Mouse (Mus musculus) erythroblast, adult 5-6 weeks (primary cell): ENCODE results near the gene Tfcp2l1. TPM values are rescaled to one million over a fixed set of nuclear protein-coding genes. Genes with fewer than 3 reads are reported as not detected.

ENCODE experiments used
- ATAC-seq: replicated peaks from 2 replicates; pipeline ENCODE4 v1.8.0; 2016; ENCODE audit warnings: moderate number of reproducible peaks, mild to moderate bottlenecking, moderate TSS enrichment, inconsistent platforms; ENCODE audit not compliant: poor library complexity, low FRiP score, severe bottlenecking
- total RNA-seq, 2 experiments: library from RNA; stranded (forward) in 1 of 2; stranded (reverse) in 1 of 2; fragments of 150-400 nt in 1 of 2; fragments of 200-764, 138-1000 nt in 1 of 2; gene quantifications; 2 replicates each; pipeline versions ENCODE4 v1.2.3 to v1.2.4; 2015 to 2017; ENCODE audit warnings: low replicate concordance in 2 of 2

Tfcp2l1 gene
- total RNA-seq, 2 experiments from 2014 or later = 0.09 to 0.19 TPM

DNA sequence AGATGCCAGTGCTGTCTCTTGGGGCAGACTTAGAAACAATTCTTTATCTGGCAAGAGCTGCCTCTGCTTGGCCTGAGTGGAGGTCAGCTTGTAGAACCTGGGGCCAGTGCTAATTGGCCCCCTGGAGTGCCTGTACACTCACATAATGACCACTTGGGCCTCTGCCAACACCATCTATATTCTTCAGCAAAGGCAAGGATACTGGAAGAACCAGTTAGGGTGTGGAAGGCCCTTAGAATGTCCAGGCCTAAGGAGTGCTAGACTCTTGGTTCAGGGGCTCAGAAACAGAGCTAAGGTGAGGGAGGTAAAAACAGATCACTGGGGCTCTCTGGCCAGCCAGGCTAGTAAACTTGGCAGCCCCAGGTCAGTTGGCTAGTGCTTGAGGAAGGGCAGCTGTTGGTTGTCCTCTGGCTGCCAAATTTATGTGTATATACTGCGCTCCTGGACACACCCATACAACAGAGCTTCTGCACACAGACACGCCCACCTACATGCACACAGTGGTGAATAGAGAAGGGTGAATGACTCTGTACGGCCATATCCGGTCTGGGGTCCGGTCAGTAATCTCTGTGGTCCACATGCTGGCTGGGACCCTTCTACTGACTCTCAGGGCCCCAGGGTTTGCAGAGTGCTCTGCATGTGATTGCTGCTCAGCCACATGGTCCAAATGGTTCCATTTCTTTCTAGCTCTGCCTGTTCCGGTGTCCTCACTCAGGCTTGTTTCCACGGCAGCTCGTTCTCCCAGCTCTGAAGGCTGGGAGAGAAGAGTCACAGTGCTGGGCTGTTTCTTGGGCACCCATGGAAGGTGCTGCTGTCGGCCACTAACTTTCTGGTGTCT, 22.4 kb downstream of the Tfcp2l1 start:
- no peak for ATAC-seq

DNA sequence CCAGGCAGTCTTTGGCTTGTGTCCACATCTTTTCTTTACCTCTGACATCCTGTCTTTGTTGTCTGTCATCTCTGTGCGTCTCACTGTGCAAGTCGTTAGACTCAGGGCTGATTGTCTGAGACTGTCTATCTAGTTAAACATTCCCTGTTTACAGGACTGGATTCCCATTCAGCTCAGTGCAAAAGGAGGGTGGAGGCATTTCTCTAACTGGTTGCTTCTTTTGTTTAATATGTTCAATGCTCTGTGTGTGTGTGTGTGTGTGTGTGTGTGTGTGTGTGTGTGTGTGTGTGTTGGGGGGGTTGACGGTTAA, 23.0 kb downstream of the Tfcp2l1 start:
- ATAC-seq = no peak

DNA sequence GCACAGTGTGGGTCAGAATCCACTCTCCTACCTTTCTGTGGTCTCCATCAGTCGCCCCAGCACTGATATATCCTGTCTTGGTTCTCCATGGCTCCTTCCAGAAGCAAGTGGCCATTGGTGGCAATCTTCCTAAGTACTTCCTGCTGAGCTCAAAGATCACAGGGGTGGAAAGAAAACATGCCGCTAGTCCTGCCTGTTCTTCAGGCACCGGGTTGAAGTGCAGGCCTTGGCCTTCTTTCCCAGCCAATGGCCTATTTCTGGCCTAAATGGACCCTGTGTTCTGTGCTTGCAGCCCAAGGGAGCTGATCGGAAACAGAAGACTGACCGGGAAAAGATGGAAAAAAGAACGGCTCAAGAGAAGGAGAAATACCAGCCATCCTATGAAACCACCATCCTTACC, 31.0 kb downstream of the Tfcp2l1 start:
- ATAC-seq = no peak

DNA sequence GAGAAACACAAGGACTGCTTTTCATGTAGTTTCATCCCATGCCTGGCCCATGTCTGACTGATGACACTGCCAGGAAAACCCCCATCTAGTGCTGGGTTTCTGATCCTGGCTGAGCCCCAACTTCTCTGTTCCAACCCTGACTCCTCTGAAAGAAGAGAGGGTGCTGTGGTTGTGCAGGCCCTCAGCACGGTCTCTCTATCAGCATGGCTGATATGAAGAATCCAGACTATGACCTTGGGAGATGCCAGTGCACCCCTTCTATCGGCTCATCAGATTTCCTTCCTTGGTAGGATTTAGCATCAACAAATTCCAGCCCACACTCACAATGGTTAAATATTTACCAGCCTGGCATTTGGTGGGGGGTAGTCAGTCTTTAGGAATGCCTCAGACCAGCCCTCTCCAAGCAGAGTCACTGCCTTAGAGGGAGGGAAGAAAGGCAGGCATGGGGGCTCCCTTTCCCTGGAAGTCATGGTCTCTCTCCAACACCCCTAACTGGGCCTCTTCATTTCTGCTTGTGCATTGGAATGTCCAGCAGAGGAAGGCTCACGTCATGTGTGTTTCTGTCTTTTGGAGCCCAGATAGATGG, 33.2 kb downstream of the Tfcp2l1 start:
- ATAC-seq = no peak

DNA sequence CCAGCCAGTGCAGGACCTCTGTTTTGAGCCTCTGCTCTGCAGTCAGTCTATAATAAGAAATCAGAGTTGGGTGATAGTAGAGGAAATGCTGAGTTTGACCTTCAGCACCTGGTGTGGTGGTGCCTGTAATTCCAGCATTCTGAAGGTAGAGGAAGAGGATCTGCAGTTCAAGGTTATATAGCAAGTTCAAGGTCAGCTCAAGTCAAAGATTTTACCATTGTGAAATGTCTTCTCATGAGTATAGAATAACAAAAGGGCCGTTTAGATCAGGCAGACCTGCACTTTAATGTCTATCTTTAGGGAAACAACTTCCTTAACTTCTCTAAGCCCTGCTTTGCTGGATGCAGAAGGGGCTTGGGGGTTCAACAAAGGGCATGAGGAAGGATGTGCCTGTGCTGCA, 35.3 kb downstream of the Tfcp2l1 start:
- ATAC-seq = no peak

DNA sequence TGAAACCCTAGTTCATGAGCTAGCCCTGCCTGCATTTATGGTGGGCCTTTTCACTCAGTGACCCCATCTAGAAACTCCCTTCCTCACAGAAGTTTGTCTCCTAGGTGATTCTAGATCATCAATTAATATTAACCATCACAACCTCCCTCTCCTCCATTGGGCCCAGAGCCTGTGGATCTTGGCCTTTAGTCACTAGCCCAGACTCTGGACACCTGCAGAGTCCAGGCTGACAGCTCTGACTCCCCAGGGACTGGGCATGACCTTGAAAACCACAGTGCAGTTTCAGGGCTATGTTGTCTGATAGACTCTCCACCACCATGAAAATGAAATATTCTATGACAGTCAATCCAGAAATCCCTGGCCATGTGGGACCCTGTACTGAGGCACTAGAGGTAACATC, 39.8 kb downstream of the Tfcp2l1 start:
- no peak for ATAC-seq

DNA sequence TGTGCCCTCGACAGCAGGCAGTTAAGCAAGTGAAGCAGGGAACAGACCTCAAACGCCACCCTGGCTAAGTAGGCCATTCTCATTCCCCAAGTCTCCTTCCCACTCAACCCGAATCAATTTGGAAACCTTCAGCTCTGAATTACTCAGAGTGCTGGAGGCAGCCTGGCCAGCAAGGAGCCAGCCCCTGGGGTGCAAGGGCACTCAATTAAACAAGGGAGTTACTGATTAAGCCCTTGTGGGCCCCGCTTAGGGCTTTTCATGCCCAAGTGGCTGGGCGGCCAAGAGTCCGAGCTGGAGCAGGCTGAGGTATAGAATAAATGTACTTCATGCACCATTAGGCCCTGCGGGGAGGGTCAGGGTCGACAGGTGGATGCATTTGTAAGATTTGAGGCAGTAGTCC, 44.5 kb downstream of the Tfcp2l1 start:
- no peak for ATAC-seq

DNA sequence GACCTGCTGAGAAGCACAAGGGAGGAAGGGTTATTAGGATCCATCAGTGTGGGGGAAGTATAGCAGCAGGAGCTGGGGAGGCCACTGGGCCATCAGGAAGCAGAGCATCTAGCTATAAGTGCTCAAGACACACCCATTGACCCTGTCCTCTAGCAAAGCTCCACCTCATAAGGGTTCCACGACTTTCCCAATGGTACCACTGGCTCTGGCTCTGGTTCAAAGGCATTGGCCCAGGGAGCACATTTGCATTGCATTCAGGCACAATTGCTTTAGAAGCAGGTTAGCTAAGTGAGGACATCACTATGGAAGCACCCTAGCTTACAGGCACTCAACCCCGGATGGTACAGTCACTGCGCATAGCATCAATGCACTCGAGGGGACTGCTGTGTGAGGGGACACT, 46.4 kb downstream of the Tfcp2l1 start:
- no peak for ATAC-seq

DNA sequence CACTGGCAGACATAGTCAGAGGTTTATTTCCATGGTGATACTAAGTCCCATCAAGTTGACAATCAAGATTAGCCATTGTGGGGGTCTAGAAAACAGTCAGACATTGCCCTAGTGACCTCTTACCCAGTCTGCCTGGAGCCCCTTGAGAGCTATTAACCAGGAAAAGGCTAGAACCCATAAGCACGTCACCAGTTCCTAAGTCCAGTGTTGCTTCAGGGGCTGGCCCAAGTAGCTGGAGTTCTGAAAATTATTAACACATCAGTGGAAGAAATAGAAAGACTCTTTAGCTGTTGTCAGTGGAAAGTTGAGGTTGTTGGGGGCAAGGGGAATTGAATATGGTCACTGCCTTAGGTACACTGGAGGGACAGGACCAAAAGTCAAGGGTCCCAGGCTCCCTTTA, 54.2 kb downstream of the Tfcp2l1 start:
- no peak for ATAC-seq

DNA sequence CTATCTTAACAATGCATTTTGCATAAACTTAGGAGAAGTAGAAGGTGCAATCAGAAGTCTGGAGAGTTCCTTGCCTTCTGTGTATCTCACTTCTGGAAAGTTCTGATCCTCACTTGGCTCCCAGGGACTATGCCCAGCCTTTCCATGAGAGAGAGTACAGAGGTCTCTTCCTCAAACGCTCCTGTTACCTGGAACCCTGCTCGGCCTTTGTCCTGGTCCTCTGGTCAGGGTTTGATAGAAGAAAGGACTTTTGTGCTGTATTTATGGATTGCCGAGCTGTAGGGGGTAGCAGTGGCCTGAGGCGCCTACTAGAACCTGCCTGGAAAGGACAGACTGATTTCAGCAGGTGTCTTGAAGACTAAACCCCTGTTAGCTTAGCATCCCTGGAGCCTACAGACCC, 55.9 kb downstream of the Tfcp2l1 start:
- ATAC-seq = no peak

DNA sequence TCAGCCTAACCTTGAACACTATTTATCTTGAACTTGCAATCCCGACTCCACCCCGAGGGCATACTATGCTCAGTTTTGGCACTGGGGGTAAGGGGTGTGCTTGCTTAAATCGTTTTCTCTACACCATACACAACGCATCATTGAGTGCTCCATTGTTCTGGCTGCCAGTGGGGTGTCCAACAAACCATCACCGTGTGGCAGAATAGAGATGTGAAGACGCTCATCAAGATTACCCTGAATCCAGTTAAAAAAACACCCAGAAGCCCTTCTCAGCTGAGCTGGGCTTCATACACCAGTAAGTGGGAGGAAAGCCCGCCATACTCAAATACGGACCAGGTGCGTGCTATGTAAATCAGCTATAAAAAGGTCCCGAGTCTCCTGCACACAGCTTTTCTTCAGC, 60.0 kb downstream of the Tfcp2l1 start:
- ATAC-seq = no peak

DNA sequence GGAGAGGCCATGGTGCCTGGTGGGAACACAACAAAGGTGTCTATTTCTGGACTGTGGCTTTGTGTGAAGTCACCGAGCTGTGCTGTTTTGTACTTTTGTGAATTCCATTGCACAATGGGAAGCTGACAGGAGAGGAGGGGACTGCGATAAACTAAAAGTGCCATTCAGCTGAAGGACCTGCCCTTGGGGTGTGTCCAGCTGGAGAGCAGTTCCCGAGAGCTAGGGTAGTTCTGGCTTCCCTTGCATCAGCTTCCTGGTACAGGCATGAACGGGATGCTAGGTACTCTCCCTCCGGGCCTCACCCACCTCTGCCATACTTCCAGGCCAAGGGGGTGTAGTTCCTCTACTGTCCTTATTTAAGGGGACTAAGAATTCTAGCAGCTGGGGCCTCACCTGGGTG, 62.1 kb downstream of the Tfcp2l1 start:
- no peak for ATAC-seq

DNA sequence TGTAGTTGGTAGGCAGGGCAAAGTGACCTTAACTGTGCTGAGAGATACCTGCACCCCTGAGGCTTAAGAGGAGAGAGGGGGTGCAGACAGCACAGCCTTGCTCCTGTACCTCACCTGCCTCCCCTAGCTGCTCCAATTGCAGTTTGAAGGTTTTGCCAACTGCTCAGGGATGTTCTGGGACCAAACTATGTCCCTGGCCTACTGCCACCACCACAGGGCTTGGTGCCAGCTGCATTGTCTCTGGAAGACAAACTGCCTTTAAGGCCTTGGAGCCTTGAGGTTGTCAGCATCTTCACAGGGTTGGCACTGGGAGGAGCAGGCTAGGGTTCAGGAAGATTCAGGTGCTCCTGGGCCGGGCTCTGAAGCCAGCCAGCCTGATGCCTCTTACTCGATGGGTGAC, 66.7 kb downstream of the Tfcp2l1 start:
- ATAC-seq = no peak

DNA sequence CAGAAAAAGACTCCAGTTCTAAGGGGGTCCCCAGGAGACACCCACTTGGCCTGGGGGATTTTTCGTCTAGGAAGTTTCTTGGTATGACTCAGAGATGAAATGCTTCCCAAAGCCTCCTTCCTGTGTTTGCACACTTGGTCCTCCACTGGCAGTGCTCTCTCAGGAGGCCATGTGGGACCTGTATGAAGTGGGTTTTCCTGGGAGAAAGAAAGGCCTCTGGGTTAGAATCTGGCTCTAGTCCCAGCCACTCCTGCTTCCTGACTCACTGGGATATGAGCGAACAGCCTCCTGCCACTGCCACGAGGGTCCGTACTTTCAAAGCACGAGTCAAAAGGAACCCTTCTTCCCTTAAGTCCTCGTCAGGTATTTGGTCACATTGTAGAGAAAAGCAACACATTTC, 70.2 kb downstream of the Tfcp2l1 start:
- no peak for ATAC-seq

DNA sequence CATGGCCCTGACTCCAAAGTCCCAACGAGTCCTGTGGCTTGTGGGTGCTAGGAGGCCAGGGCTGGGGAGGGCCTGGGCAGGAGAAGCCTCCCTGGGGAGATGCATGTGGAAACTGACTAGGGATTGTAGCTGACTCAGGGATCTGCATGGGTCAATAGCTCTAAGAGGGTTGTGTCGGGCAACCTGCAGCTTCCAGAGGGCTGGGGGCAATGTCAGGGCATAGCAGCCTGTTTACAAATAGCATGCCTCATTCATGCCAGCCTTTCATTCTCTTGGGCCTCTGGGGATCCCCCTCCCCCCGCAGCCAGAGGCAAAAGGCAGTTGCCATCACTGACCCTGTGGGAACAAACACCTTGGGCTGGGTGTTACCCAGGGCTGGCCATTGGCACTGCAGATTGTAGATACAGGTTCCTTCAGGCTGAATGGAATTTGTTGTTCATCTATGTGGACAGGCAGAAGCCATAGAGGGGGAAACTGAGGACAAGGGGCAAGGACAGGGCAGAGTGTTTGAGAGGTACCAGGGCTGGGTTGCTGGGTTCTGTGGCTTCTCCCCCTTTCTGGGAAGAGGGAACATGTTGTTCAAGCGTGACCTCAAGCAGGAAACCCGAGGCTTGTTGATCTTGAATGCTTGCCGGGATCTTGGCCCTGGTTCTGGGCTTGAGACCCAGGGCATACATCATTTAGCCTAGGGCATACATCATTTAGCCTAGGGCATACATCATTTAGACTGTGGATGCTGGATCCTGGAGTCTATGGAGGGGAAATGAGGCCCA, 71.6 kb downstream of the Tfcp2l1 start:
- no peak for ATAC-seq

DNA sequence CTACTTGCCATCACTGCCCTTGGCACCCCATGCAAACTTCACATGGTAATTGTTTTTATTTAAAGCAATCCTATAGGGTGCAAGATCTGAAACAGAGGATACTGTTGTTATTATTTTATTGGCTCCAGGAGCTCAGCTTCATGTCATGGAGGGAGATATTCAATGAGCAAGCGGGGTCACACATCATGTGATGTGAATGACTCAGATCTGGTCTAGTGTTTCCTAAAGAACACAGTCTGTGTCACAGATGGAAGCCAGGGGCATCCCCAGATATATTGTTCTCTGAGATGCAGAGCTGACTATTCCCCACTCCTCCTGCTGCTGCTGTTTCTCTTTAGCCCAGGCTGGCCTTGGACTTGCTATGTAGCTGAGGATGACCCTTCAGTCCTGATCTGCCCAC, 72.2 kb downstream of the Tfcp2l1 start:
- ATAC-seq = no peak

DNA sequence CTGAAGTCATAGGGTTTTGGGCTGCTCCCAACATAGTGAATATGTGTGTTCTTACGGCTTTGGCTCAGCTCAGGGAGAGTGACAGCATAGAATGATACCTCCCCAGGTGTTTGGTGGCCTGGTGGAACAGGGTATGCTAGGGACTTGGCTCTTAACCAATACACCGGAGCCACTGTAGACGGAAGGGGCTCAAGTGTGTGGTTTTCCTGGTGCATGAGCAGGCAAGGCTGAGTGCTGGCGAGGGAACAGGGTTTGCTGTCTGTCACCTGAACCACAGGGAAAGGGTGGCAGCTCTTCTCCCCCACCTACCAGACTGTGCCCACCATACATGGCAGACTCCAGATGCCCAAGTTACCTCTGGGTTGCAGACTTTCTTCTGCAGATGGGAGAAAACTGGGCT, 83.9 kb downstream of the Tfcp2l1 start:
- ATAC-seq = no peak

DNA sequence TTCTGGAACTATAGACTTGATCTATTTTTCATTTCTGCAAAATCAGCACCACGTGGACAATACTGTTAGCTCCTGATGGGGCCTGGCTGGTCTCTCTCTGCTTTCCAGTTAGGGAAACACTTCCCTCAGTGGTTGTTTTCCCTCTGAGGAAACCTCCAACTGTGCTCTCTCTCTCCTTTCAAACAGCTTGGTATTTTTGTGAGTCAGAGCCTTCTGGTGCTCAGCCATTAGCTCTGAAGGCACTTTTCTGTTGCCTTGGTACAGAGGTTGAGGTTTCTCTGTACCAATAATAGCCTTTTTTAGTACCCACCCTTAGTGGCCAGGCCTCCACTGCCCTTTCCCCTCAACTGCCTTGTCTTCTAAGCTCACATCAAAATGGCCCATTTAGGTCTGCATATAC, 88.5 kb downstream of the Tfcp2l1 start:
- ATAC-seq = no peak

DNA sequence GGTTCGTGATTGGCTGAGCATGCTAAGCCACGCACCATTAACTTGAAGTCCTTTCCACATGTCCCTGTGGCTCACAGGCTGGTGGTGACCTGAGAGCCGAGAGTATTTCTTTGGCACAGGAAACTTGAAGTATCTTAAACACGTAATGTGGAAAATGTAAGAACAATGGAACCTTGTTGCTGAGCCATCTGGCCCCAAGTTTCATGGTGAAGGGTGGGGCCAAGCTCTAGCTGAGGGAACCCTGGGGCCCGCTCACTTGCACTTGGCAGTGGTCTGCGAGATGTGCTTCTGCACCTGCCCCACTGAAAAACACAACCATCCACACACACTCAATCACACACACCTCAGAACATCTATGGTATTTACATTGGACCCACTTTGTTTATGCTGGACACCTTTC, 90.3 kb downstream of the Tfcp2l1 start:
- no peak for ATAC-seq

DNA sequence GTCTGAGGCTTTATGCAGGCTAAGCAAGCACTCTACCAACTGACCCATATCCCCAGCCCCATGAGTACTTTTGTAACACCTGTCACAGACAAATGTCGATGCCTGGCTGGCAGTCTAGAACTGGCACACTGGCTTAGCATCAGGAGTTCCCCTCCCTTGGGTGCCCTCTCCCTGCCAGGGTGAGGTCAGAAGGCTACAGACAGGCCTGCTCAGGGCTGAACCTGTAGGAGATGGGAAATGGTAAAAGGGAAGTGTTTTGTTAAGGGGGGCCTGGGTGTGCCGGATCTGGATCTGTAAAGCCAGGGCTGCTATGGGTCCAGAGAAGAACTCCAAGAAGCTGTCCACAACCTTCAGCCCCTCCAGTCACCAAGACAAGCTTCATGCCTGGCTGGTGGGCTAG, 92.0 kb downstream of the Tfcp2l1 start:
- no peak for ATAC-seq

DNA sequence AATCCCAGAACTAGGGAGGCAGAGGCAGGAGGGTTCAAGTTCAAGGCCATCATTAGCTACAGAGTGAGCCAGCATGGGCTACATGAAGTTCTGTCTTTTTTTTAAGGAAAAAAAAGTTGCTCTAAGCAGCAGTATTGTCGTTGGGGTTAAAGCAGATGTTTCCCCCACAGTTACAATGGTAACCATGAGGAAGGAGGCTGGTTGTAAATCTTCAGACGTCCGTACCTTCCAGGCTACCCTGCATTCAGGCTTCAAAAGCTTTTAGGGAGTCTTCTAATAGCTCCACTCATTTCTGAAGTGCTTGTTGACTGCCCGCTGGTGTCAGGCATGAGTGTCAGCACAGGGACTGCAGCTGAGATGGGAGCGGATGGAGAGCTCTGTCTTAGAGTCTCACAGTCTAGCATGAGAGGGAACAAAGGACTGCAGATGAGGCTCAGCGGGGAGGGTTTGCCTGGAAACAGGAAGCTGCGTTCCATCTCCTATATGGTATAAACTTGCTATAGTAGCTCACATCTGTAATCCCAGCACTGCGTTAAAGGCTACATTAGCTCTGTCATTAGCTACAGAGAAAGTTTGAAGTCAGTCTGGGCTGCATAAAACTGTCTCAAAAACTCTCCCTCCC, 92.8 kb downstream of the Tfcp2l1 start:
- no peak for ATAC-seq
